Mouse (Mus musculus) large intestine, adult 2 months (tissue): ENCODE measurements around the gene Olfr724. TPM values are rescaled to one million over a fixed set of nuclear protein-coding genes. Genes with fewer than 3 reads are reported as not detected.
"Not testable (repeated sequence)": the region's sequence is repeated elsewhere in the genome, so short reads cannot be mapped to it uniquely, and the experiment has no call there.

ENCODE experiments used
- DNase-seq: peaks from one replicate; pipeline ENCODE4 v3.0.0-alpha.2; 2012; ENCODE audit warnings: low read depth, low spot score
- whole genome bisulfite sequencing: fragments of 180-500 bp; shearing (Covaris S2); methylation state at CpG from one replicate; pipeline ENCODE4 v1.1.7; 2018; 5-methylcytosine and 5-hydroxymethylcytosine counted together
- polyA plus RNA-seq: library from polyadenylated mRNA; depleted of rRNA; stranded (reverse); fragments of >200 nt; gene quantifications from 2 replicates; pipeline ENCODE4 v1.2.3, GENCODE M21; 2012; rRNA removed

Olfr724 gene
- polyA plus RNA-seq = not detected in 2 replicates

DNA sequence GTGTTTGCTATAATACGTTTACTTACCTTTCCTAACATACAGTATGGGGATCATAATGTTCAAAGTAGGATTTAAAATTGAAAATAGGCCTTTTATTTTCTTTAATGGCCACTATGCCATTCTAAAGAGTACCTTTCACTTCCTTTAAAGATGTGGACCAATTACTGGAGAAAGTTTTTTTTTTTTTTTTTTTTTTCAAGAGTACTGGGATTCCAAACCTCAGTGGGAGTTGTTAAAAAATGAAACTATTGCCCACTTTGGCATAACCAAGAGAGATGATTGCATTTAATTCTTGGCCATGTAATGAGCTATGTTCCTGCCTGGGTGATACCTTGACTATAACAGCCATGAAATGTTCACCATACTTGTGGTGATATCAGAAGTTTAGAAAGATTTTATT lies at the start of gene Olfr724:
Gene Olfr724, minus strand, starts transcription at position 101 of the 400 bp plus-strand sequence.
- 65% methylated on average over 1 of the region's 1 CpGs for WGBS
- DNase-seq = not testable (repeated sequence)

DNA sequence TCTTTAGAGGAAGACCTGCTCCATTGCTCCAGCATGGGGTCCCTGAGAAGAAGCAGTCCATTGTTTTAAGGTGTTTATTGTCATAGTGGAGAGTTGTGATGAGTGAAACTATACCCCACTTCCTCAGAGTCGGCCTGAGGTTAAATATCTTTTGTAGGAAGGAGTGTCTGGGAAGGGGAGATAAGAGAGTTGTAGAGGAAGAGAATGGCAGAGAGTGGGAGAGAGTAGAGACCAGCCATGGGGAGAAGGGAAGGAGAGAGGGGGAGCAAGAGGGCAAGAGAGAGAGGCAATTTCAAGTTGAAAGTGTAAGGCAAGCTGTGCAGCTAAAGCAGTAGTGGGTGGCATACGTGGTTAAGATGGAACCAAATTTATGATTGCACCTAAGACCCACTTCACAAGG lies 7.2 kb downstream of the Olfr724 start:
- DNase-seq = no peak
- 28% methylated on average over 2 of the region's 2 CpGs for WGBS

DNA sequence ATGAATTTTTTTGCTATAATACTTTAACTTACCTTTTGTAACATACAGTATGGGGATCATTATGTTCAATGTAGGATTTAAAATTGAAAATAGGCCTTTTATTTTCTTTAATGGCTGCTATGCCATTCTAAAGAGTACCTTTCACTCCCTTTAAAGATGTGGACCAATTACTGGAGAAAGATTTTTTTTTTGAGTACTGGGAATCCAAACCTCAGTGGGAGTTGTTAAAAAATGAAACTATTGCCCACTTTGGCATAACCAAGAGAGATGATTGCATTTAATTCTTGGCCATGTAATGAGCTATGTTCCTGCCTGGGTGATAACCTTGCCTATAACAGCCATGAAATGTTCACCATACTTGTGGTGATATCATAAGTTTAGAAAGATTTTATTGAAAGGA lies 31.4 kb downstream of the Olfr724 start, which contains the start of gene Olfr723:
Gene Olfr723, minus strand, starts transcription at position 101 of the 400 bp plus-strand sequence.
- DNase-seq = not testable (repeated sequence)

Other genes with a start within 250 kb of the Olfr724 start
- gene Armh4, start 179.9 kb downstream of the Olfr724 start, polyA plus RNA-seq = 1.0 and 1.3 TPM in 2 replicates
- not detected in 2 replicates for gene Olfr722, start 61.3 kb downstream of the Olfr724 start, polyA plus RNA-seq
- not detected in 2 replicates for gene Olfr723, start 31.5 kb downstream of the Olfr724 start, polyA plus RNA-seq
- not detected in 2 replicates for gene Olfr725, start 77.1 kb upstream of the Olfr724 start, polyA plus RNA-seq
- gene Olfr726, start 127.7 kb upstream of the Olfr724 start, polyA plus RNA-seq = not detected in 2 replicates
- gene Olfr727, start 159.9 kb upstream of the Olfr724 start, polyA plus RNA-seq = not detected in 2 replicates
- gene Olfr728, start 179.4 kb upstream of the Olfr724 start, polyA plus RNA-seq = not detected in 2 replicates
- not detected in 2 replicates for gene Olfr729, start 189.6 kb upstream of the Olfr724 start, polyA plus RNA-seq
- gene Olfr730, start 224.9 kb upstream of the Olfr724 start, polyA plus RNA-seq = not detected in 2 replicates